Mouse (Mus musculus): ENCODE measurements around the gene Dcps. TPM values are rescaled to one million over a fixed set of nuclear protein-coding genes. Genes with fewer than 3 reads are reported as not detected.
A peak's percentile ranks its signal among the peaks of the same experiment; 100 is the strongest.
"Not testable (repeated sequence)": the region's sequence is repeated elsewhere in the genome, so short reads cannot be mapped to it uniquely, and the experiment has no call there.

Dcps gene
- polyA plus RNA-seq, 2 experiments from 2014 or later: 70.6 to 90.4 TPM

GRCm38 (mm10) chr9:35176124-35176659, 331 bp upstream of the Dcps start:
- ATAC-seq: no peak

DNA sequence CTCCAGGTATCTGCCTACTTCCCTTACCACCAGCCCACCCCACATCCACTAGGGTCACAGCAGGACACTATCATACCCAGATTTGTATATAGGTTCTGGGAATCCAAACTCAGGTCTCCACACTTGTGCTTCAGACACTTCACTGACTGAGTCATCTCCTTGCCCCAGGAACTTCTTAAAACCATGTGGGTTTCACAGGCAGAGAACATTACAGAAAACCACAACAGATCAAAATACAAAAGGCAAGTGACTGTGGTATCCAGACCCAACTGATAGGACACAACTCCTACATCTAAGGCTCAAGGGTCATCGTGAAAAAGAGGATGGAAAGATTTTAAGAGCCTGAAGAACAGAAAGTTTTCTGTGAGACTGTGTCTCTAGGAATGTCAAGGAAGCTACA, 2.5 kb downstream of the Dcps start:
- no peak for ATAC-seq

GRCm38 (mm10) chr9:35170071-35170470, 5.8 kb downstream of the Dcps start:
- no peak for ATAC-seq

DNA sequence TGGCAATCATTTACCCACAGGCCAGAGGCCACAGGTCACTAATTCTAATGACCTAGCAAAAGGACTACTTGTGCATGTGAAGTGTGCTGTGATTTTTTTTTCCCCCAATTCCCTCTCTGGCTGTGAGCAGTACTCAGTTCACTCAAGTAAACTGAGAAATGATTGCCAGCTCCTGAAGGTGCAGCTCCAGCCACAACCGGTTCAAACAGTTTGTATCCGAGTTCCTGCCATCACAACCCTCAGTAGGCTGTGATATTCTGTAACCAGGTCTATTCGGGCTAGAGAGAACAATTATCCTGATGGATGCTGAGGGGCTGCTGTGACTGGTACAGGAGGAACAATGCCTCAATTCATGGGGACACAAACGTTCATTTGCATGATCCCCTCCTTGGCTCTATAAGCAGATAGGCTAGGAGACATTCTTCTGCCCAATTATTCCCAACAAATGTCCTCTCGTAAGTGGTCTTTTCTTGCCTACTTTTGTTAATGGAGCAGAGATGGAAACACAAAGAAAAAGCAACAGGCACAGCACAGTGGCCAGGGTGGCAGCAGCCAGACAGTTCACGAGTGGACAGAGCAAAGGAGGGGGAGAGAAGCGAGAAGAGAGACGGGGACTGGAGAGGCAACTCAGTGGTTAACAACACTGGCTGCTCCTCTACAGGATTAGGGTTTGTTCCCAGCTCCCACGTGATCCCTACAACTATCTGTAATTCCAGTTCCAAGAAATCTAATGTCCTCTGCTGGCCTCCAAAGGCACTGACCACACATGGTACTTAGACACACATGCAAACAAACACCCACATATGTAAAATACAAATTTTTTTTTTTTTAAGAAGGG, 8.8 kb downstream of the Dcps start:
- ATAC-seq: no peak

- ATAC-seq: peak; percentile 50
Measured at GRCm38 (mm10) chr9:35166144-35166797, 9.6 kb downstream of the Dcps start.

- no peak for ATAC-seq
Measured at GRCm38 (mm10) chr9:35164142-35164874, 11.6 kb downstream of the Dcps start.

DNA sequence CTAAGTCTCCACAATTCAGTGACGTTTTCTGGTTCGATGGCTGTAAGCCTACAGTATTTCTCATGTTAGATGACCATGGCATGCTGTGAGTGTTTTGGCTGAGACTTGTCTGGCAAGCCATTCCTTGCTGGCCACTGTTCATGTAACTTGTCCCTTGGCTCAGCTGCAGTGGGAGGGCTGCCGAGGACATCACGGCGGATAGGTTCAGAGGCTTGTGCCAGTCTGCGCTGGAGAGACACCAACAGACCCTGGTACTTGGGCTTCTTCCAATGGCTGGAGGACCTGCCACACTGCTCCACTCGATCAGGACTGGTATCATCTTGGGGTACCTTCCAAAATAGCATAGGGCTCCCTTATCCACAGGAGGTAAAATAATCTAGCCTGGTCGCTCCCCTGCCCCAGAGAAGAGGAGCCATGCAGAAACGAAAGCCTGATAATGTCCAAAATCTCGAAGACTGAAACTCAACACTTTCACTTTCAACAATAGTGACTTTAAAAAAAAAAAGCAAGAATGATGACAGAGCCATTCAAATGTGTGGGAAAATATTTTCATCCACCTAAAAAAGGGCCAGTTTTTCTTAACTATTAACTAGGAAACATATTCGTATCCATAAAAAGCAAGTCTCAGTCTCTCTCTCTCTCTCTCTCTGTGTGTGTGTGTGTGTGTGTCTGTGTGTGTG, 12.7 kb downstream of the Dcps start:
- ATAC-seq: peak; percentile 69

DNA sequence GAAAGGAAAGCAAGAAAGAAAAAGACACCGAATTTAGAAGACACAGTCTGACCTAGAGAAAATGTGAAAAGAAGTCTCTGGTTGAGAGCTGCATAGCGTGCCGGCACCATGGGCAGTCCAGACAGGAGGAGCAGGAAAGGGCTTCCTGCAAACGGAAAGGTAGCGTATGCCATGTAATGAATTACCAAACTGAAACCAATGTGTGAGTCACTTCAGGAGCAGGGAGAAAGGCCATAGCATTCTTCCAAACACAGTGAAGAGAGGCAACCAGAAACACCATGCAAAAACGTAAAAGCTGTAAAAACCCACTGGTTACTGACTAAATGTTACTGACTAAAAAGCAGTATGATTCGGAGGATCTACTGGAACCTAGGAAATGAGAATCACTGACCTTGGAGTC, 14.1 kb downstream of the Dcps start:
- no peak for ATAC-seq

DNA sequence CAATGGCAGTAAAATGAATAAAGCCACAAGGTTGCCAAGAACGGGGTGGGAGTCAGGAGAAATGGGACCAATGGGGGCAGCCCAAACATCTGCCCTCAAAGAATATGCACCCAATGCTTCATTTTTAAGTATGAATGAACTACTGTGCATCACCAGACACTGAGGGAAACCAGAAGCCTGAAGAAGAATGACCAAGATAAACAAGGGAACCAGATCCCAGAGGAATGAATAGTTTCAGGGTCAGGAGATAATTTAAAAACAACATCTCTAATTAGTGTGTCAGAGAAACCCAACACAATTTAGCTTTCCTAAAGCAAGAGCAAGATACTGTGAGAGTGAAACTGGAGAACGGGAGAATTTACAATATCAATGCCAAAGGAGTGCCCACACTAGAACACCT, 15.2 kb downstream of the Dcps start:
- ATAC-seq: no peak

DNA sequence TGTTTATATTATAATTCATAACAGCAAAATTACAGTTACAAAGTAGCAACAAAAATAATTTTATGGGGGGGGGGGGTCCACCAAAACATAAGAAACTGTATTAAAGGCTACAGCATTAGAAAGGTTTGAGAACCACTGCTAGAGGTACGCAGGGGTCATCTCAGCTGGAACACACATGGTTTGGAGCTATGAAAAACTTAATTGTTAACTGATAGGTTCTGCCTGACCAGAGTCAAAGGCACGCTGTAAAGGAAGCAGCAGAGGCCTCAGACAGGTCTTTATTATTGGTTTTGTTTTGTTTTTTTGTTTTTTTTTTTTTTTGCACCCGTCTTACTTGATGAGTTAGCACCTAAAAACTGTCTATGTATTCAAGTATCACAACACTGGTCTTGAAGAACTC, 17.4 kb downstream of the Dcps start:
- no peak for ATAC-seq

- ATAC-seq: no peak
Measured at GRCm38 (mm10) chr9:35156862-35157261, 19.0 kb downstream of the Dcps start.

- ATAC-seq: no peak
Measured at GRCm38 (mm10) chr9:35156002-35156710, 19.7 kb downstream of the Dcps start.

GRCm38 (mm10) chr9:35152923-35153322, 22.9 kb downstream of the Dcps start:
- no peak for ATAC-seq

GRCm38 (mm10) chr9:35148822-35149221, 27.0 kb downstream of the Dcps start:
- not testable (repeated sequence) for ATAC-seq

- ATAC-seq: not testable (repeated sequence)
Measured at GRCm38 (mm10) chr9:35147261-35147660, 28.6 kb downstream of the Dcps start.

- ATAC-seq: no peak
Measured at GRCm38 (mm10) chr9:35145829-35146228, 30.0 kb downstream of the Dcps start.

DNA sequence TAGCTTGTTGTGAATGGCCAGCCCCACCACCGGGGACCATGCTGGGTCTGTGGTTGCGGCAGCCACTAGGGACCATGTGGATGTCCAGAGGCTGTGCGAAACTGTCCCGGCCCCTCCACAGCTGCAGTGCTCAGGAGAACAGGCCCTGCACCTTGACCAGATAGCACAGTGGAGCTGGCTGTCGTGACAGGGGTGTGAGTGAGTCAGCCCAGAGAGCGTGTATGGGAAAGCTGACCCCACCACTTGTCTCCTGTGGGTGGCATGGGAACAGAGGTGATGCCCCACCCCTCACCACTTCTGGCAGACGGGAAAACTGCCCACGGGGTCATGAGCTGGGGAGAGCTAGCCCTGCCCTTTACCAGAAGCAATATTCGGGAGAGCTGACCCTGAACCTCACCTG, 30.7 kb downstream of the Dcps start:
- ATAC-seq: no peak

- ATAC-seq: no peak
Measured at GRCm38 (mm10) chr9:35142221-35142620, 33.6 kb downstream of the Dcps start.

DNA sequence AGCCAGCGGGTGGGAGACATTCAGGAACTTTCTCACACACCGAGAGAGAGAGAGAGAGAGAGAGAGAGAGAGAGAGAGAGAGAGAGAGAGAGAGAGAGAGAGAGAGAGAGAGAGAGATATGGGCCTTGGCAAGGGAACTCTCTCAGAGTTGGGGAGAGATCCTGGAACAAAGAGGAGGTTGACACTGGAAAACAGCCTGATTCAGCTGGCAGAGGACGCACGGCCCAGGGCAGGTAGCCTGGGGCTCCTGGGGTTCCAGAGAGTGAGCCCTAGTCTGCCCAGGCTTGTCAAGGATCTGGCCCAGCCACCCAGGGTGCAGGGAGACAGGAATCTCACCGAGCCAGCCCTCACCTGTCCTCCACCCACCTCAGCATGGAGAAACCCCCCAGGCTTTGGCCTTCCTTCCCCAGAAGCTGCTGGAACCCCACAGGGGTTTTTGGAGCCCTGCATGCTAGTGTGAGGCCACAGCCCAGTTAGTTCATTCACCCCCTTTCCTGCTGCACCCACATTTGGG, 36.6 kb downstream of the Dcps start:
- ATAC-seq: no peak

DNA sequence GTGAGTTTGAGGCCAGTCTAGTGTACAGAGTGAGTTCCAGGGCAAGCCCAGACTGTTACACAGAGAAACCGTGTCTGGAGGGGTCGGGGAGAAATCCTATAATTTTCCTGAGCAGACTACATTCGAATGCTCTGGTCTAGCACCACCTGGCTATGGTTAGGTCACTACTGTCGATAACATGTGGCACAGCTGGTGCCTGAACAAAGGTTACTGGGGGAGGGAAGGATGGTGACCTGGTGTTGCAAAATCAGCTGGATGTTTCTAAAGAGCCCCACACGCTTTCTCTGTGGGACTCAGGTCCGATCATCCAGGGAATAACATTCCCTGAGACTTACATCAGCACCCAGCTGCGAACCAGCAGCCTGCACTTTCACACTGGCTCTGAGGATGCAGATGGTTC, 37.8 kb downstream of the Dcps start:
- no peak for ATAC-seq

DNA sequence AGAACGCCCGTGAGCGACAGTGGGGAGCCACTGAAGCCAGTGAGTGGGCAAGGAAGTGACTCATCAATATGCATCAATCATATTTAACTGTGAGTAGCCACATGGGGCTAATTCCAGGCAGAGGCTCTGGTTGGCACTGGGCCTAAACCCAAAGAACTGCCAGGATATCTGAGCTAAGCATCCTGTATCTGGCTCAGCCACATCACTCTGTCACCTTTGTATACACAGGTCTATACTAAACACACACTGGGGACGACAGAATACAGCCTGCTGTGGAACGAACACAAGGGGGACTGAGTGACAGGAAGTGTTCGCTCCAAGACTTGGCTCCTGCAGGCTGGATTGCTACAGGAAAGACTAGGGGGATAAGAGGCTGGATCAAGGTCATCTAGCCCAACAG, 40.3 kb downstream of the Dcps start:
- ATAC-seq: no peak

Data from CD4-positive, CD25-positive, alpha-beta regulatory T cell, adult 4 months (primary cell).